Mouse (Mus musculus) midbrain, embryonic 13.5 days (tissue): ENCODE results near the gene St6galnac3. TPM values are rescaled to one million over a fixed set of nuclear protein-coding genes. Genes with fewer than 3 reads are reported as not detected.
A peak's percentile ranks its signal among the peaks of the same experiment; 100 is the strongest.
"Not testable (repeated sequence)": the region's sequence is repeated elsewhere in the genome, so short reads cannot be mapped to it uniquely, and the experiment has no call there.

Source experiments
- ATAC-seq: fragments of 200-750 bp; cut with Nextera tagmentation; 2 replicates; pipeline ENCODE4 v1.8.0; 2017; ENCODE audit warnings: mild to moderate bottlenecking, moderate TSS enrichment, moderate library complexity
- H3K27ac ChIP-seq: fragments of 300-500 bp; sonication (generic); 2 replicates; pipeline ENCODE4 v1.5.1; 2015; ENCODE audit warnings: inconsistent platforms, mild to moderate bottlenecking, moderate library complexity
- H3K27me3 ChIP-seq: fragments of 300-500 bp; sonication (generic); 2 replicates; pipeline ENCODE4 v1.6.1; 2015; ENCODE audit warnings: mild to moderate bottlenecking, inconsistent platforms
- H3K36me3 ChIP-seq: fragments of 300-500 bp; sonication (generic); 2 replicates; pipeline ENCODE4 v1.6.1; 2015; ENCODE audit warnings: mild to moderate bottlenecking, inconsistent platforms
- H3K4me1 ChIP-seq: fragments of 300-500 bp; sonication (generic); replicated peaks from 2 replicates; pipeline ENCODE4 v1.6.1; 2015; ENCODE audit warnings: inconsistent platforms
- H3K4me2 ChIP-seq: fragments of 300-500 bp; sonication (generic); replicated peaks from 2 replicates; pipeline ENCODE4 v1.6.1; 2015; ENCODE audit warnings: moderate library complexity, mild to moderate bottlenecking, inconsistent platforms
- H3K4me3 ChIP-seq: fragments of 300-500 bp; sonication (generic); replicated peaks from 2 replicates; pipeline ENCODE4 v1.5.1; 2015; ENCODE audit warnings: mild to moderate bottlenecking, inconsistent platforms
- H3K9ac ChIP-seq: fragments of 300-500 bp; sonication (generic); replicated peaks from 2 replicates; pipeline ENCODE4 v1.6.1; 2015; ENCODE audit warnings: mild to moderate bottlenecking, inconsistent platforms
- H3K9me3 ChIP-seq: fragments of 300-500 bp; sonication (generic); 2 replicates; pipeline ENCODE4 v1.6.1; 2016; ENCODE audit warnings: mild to moderate bottlenecking, inconsistent platforms
- WGBS: fragments of 180-500 bp; shearing (Covaris S2); methylation state at CpG from one replicate; pipeline ENCODE4 v1.1.7; 2015; 5-methylcytosine and 5-hydroxymethylcytosine counted together
- polyA plus RNA-seq: library from polyadenylated mRNA; unstranded; fragments of >200 nt; fragmentation: Nextera tagmentation; extraction: Ambion mirVana; gene quantifications from 2 replicates; pipeline ENCODE4 v1.2.1, GENCODE M21; 2015

Gene St6galnac3
- polyA plus RNA-seq = 24.1 and 26.7 TPM in 2 replicates

GRCm38 (mm10) chr3:153724701-153725668 is at the start of gene St6galnac3:
Gene St6galnac3 (minus strand): TSS chr3:153725174.
- ATAC-seq = peak; percentile 99
- peak within 1 kb of the TSS; percentile 85 for H3K9ac ChIP-seq
- WGBS = 2% methylated on average over 56 of the region's 56 CpGs
- H3K27me3 ChIP-seq = 0 out of 2 replicates have a peak, but pooled peaks cover 9% of the 10 kb centered on the region
- no peaks in the 10 kb centered on the region for H3K36me3 ChIP-seq
- H3K9me3 ChIP-seq = no peaks in the 10 kb centered on the region
- H3K4me3 ChIP-seq = peak within 1 kb of the TSS; percentile 72
- peaks cover 21% of the 10 kb centered on the region for H3K4me1 ChIP-seq
- H3K27ac ChIP-seq = peak within 1 kb of the TSS; percentile 87
- peak within 1 kb of the TSS; percentile 94 for H3K4me2 ChIP-seq

- no peak for ATAC-seq
- H3K36me3 ChIP-seq = no peaks in the 10 kb centered on the region
- no peak overlapping the region for H3K4me3 ChIP-seq
- H3K27ac ChIP-seq = no peak overlapping the region
- WGBS = 83% methylated on average over 3 of the region's 3 CpGs
- H3K9ac ChIP-seq = no peak overlapping the region
- H3K27me3 ChIP-seq = no peaks in the 10 kb centered on the region
- no peaks in the 10 kb centered on the region for H3K4me1 ChIP-seq
- no peaks in the 10 kb centered on the region for H3K9me3 ChIP-seq
- H3K4me2 ChIP-seq = no peak overlapping the region
Observed at GRCm38 (mm10) chr3:153774568-153774967, 49.6 kb upstream of the St6galnac3 start.

GRCm38 (mm10) chr3:153771479-153771878 is 46.5 kb upstream of the St6galnac3 start:
- Histone ChIP-seq H3K4me2 (no peak overlapping the region), H3K27me3 (no peaks in the 10 kb centered on the region), H3K9ac (no peak overlapping the region), H3K9me3 (no peaks in the 10 kb centered on the region), H3K4me1 (no peaks in the 10 kb centered on the region), H3K36me3 (no peaks in the 10 kb centered on the region), H3K27ac (no peak overlapping the region), H3K4me3 (no peak overlapping the region)
- ATAC-seq = no peak
- WGBS = 79% methylated on average over 4 of the region's 4 CpGs

GRCm38 (mm10) chr3:153770573-153770972 is 45.6 kb upstream of the St6galnac3 start:
- H3K9me3 ChIP-seq = no peaks in the 10 kb centered on the region
- H3K4me3 ChIP-seq = no peak overlapping the region
- H3K4me2 ChIP-seq = no peak overlapping the region
- H3K27me3 ChIP-seq = no peaks in the 10 kb centered on the region
- WGBS = 69% methylated on average over 7 of the region's 7 CpGs
- no peak for ATAC-seq
- no peaks in the 10 kb centered on the region for H3K4me1 ChIP-seq
- H3K36me3 ChIP-seq = no peaks in the 10 kb centered on the region
- no peak overlapping the region for H3K27ac ChIP-seq
- H3K9ac ChIP-seq = no peak overlapping the region

GRCm38 (mm10) chr3:153769220-153769619 is 44.2 kb upstream of the St6galnac3 start:
- H3K4me3 ChIP-seq = no peak overlapping the region
- no peak overlapping the region for H3K27ac ChIP-seq
- ATAC-seq = no peak
- no peaks in the 10 kb centered on the region for H3K36me3 ChIP-seq
- 91% methylated on average over 5 of the region's 5 CpGs for WGBS
- no peak overlapping the region for H3K4me2 ChIP-seq
- H3K27me3 ChIP-seq = no peaks in the 10 kb centered on the region
- H3K9ac ChIP-seq = no peak overlapping the region
- no peaks in the 10 kb centered on the region for H3K4me1 ChIP-seq
- H3K9me3 ChIP-seq = no peaks in the 10 kb centered on the region

- H3K27ac ChIP-seq = no peak overlapping the region
Observed at GRCm38 (mm10) chr3:153765171-153765570, 40.2 kb upstream of the St6galnac3 start.

GRCm38 (mm10) chr3:153764760-153765159 is 39.8 kb upstream of the St6galnac3 start:
- Histone ChIP-seq H3K27ac (no peak overlapping the region), H3K4me3 (no peak overlapping the region), H3K9ac (no peak overlapping the region), H3K4me1 (no peaks in the 10 kb centered on the region), H3K36me3 (no peaks in the 10 kb centered on the region), H3K4me2 (no peak overlapping the region), H3K27me3 (no peaks in the 10 kb centered on the region), H3K9me3 (no peaks in the 10 kb centered on the region)
- no peak for ATAC-seq
- 27% methylated on average over 5 of the region's 5 CpGs for WGBS

More at GRCm38 (mm10) chr3:153765171-153765570, 40.2 kb upstream of the St6galnac3 start:
- Histone ChIP-seq H3K4me2 (no peak overlapping the region), H3K9me3 (no peaks in the 10 kb centered on the region), H3K4me3 (no peak overlapping the region), H3K9ac (no peak overlapping the region), H3K36me3 (no peaks in the 10 kb centered on the region), H3K27me3 (no peaks in the 10 kb centered on the region), H3K4me1 (no peaks in the 10 kb centered on the region)
- no peak for ATAC-seq

- H3K4me1 ChIP-seq = no peaks in the 10 kb centered on the region
- no peaks in the 10 kb centered on the region for H3K36me3 ChIP-seq
- H3K27ac ChIP-seq = no peak overlapping the region
- H3K9ac ChIP-seq = no peak overlapping the region
- no peak for ATAC-seq
- 84% methylated on average over 17 of the region's 17 CpGs for WGBS
- H3K9me3 ChIP-seq = no peaks in the 10 kb centered on the region
- H3K27me3 ChIP-seq = no peaks in the 10 kb centered on the region
- no peak overlapping the region for H3K4me3 ChIP-seq
- H3K4me2 ChIP-seq = no peak overlapping the region
Observed at GRCm38 (mm10) chr3:153761171-153761570, 36.2 kb upstream of the St6galnac3 start.

GRCm38 (mm10) chr3:153759269-153759668 is 34.3 kb upstream of the St6galnac3 start:
- ATAC-seq = no peak
- no peak overlapping the region for H3K9ac ChIP-seq
- H3K9me3 ChIP-seq = no peaks in the 10 kb centered on the region

GRCm38 (mm10) chr3:153756500-153756996 is 31.6 kb upstream of the St6galnac3 start:
- H3K27me3 ChIP-seq = no peaks in the 10 kb centered on the region
- no peak overlapping the region for H3K4me3 ChIP-seq
- 88% methylated on average over 2 of the region's 2 CpGs for WGBS
- no peaks in the 10 kb centered on the region for H3K36me3 ChIP-seq
- H3K4me2 ChIP-seq = no peak overlapping the region
- H3K27ac ChIP-seq = no peak overlapping the region
- no peaks in the 10 kb centered on the region for H3K9me3 ChIP-seq
- no peak for ATAC-seq
- H3K9ac ChIP-seq = no peak overlapping the region
- no peaks in the 10 kb centered on the region for H3K4me1 ChIP-seq

More at GRCm38 (mm10) chr3:153759269-153759668, 34.3 kb upstream of the St6galnac3 start:
- H3K4me1 ChIP-seq = no peaks in the 10 kb centered on the region
- no peaks in the 10 kb centered on the region for H3K27me3 ChIP-seq
- no peaks in the 10 kb centered on the region for H3K36me3 ChIP-seq
- H3K4me2 ChIP-seq = no peak overlapping the region
- no peak overlapping the region for H3K4me3 ChIP-seq
- no peak overlapping the region for H3K27ac ChIP-seq

- whole genome bisulfite sequencing = 91% methylated on average over 14 of the region's 14 CpGs
- ATAC-seq = not testable (repeated sequence)
Observed at GRCm38 (mm10) chr3:153755785-153756326, 30.9 kb upstream of the St6galnac3 start.

GRCm38 (mm10) chr3:153751435-153751834 is 26.5 kb upstream of the St6galnac3 start:
- whole genome bisulfite sequencing = 42% methylated on average over 1 of the region's 1 CpGs
- H3K4me3 ChIP-seq = no peak overlapping the region
- ATAC-seq = no peak
- H3K27me3 ChIP-seq = no peaks in the 10 kb centered on the region
- H3K36me3 ChIP-seq = no peaks in the 10 kb centered on the region
- no peak overlapping the region for H3K4me2 ChIP-seq
- H3K4me1 ChIP-seq = no peaks in the 10 kb centered on the region
- no peak overlapping the region for H3K27ac ChIP-seq
- no peak overlapping the region for H3K9ac ChIP-seq
- H3K9me3 ChIP-seq = no peaks in the 10 kb centered on the region

More at GRCm38 (mm10) chr3:153755785-153756326, 30.9 kb upstream of the St6galnac3 start:
- not testable (repeated sequence) for H3K36me3 ChIP-seq, H3K4me2 ChIP-seq, H3K27ac ChIP-seq, H3K9me3 ChIP-seq, H3K4me3 ChIP-seq, H3K9ac ChIP-seq, H3K4me1 ChIP-seq, H3K27me3 ChIP-seq
